Mouse (Mus musculus) liver, adult (tissue): ENCODE data around the gene Calu.

Experiments used
- GATA4 ChIP-seq: IDR thresholded peaks from 2 replicates; pipeline ENCODE4 v1.6.1; 2014; ENCODE audit warnings: mild to moderate bottlenecking, low read length; ENCODE audit not compliant: insufficient replicate concordance

Gene Calu

DNA sequence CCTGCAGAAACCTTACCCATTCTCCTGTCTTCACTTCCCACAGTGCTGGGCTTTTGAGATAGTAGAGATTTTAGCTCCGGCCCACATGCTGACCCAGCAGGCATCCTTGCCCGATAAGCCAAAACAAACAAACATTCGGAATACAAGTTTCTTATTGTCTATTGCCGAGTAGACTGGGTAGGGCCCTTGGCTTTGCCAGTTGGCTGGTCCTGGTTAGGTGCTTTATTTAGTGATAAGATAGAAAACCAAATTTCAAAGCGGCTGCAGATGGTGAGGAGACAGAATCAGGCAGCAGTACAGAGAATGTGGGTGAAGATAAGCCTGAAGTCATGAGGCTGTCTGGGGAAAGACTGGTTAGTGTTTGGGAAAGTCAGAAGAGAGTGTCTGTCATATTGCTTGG is 4.9 kb downstream of the Calu start:
- no peak for TF ChIP-seq GATA4

DNA sequence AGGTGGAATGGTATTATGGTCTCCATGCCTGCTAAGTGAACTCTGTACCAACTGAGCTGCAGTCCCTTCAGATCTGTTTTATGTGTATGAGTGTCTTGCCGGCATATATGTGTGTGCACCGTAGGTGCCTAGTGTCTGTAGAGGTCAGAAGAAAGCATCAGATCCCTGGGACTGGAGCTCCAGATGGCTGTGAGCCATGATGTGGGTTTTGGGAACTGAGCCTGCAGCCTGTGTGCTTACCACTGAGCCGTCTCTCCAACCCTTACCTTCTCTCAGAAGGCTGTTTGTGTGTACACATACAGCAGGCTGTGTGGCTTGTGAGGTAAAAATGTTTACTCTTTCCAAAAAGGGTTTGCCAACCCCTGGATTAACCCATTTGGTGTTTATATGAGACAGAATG is 11.5 kb downstream of the Calu start:
- no peak for TF ChIP-seq GATA4

DNA sequence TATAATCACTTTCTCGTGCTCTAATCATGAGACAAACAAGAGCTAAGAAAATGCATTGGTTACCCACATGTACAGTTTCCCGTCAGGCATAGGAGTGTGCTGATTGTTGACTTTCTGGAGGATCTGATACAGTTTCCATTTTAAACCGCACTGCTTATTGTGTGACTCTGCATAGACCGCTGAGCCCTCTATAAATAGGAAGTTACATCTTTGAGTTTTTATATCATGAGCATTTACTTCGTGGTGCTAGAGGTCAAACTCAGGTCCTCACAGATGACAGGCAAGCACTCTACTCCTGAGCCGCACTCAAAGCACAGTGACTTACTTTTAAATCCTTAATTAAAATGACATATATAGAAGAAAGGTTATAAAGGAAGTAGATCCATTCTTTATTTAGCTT is 12.3 kb downstream of the Calu start:
- no peak for TF ChIP-seq GATA4

GRCm38 (mm10) chr6:29362246-29363128 is 14.6 kb downstream of the Calu start:
- no peak for TF ChIP-seq GATA4

DNA sequence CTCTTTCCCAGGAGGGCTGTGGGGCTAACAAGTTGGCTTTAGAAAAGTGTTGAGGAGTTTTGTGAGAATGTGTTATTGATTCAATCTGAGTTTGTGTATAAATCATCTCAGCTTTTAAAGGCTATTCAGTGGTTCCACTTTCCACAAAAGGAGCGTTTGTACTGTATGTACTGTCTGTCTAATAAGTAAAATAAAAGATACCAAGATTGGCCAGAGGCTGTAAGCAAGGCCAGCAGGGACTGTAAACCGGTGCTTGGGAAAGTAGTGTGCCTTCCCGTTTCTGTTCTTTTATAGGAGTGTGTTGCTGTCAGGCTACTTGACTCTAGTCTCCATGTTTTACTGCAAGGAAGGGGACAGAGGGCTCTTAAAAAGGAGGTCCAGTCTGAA is 15.3 kb downstream of the Calu start:
- TF ChIP-seq GATA4 = no peak

GRCm38 (mm10) chr6:29365277-29365676 is 17.4 kb downstream of the Calu start:
- no peak for TF ChIP-seq GATA4

GRCm38 (mm10) chr6:29377386-29377785 is 29.5 kb downstream of the Calu start:
- no peak for TF ChIP-seq GATA4

GRCm38 (mm10) chr6:29378678-29379077 is 30.8 kb downstream of the Calu start:
- TF ChIP-seq GATA4 = no peak

DNA sequence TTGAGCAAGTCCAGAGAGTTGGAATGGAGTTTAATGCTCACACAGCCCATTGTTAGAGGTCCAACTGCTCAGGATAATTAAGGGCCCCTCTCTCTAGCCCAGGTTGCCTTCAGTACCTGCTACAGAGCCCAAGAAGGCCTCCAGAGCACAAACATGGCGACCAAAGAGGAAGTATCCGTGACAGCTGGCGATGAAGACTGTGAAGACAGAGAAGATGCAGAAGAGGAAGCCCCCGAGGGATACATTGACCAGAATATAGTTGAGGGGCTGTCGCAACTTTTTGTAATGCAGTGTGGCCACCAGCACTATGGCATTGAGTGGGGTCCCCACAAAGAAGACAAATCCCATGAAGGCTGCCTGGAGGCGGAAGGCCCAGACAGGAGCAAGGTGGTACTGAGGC is 32.1 kb downstream of the Calu start:
- no peak for TF ChIP-seq GATA4

DNA sequence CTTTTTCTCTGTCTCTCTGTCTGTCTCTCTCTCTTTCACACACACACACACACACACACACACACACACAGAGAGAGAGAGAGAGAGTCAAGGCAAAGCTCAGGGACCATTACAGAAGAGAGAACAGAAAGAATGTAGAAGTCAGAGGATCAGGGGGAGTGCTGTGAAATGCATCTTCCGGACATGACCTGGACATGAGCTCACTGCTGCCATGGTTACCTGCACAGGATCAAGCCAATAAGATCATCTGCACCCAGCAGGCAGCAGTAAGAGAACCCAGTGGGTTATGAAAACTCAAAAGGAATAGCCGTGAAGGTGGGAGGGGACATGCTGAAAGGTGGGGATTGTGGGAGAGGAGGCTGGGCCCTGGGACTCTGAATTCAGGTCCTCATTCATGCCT is 34.6 kb downstream of the Calu start:
- no peak for TF ChIP-seq GATA4

DNA sequence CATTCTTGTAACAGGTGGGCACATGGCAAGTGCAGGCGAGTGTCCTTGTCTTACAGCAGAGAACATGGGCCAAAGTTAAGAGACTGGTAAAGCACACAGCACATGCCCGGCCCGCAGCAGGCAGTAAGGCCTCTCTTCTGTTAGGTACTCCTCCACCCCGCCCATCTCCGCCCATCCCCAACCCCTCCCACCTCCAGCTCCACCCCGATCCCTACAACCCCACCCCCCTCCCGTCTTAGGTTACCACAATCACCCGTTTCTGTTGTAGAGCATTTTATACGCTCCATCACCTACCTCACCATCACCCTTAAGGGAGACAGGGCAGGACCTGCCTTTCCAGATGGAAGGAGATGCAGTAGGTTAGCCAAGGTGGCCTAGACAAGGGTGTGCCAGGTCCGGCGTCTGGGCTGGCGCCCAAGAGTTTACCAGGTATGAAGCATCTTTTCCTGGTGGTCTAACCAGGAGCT is 40.2 kb downstream of the Calu start, which contains the start of gene Opn1sw:
Gene Opn1sw (minus strand): TSS at position 417 of the 467 bp plus-strand sequence.
- TF ChIP-seq GATA4 = no peak

DNA sequence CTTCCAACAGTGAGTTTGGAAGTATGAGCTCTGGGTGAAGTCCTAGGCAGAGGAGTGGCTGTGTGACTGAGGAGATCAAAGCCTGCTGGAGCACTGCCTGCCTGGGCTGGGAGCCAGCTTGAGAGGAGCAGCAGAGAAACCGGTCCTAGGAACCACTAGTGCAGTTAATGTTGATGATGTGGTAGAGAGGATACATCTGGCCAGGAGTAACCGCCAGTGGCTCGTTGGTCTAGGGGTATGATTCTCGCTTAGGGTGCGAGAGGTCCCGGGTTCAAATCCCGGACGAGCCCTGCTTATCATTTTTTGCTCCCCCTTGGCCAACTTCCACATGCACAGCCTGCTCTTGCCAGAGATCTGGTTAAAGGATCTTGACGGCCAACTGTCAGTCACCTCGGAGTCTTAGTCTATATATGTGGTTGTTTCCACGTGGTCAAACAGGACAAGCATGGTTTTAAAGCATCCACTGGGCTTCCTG is 40.8 kb downstream of the Calu start:
- no peak for TF ChIP-seq GATA4

DNA sequence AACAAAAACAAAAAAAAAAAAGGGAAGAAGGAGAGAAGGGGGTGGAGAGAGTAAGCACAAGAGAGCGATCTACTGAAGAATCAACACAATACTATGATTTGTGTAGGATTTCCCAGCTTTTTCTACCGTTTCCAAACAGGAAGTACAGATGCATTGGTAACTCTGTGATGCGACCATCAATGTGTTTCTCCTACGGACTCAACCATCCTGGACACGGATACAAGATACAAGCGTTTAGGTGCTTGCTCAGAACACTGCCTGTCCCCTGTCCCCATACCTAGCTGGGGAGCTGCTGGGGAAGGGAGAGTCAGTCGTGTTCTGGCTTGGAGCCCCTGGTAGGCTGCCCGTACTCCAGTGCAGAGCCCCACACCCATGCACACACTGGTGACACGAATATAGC is 41.6 kb downstream of the Calu start:
- no peak for TF ChIP-seq GATA4

GRCm38 (mm10) chr6:29391802-29392201 is 43.9 kb downstream of the Calu start:
- TF ChIP-seq GATA4 = no peak

- no peak for TF ChIP-seq GATA4
These were observed 46.4 kb downstream of the Calu start for GRCm38 (mm10) chr6:29394286-29394685.

GRCm38 (mm10) chr6:29395910-29396713 is 48.2 kb downstream of the Calu start, which contains the start of gene Ccdc136:
Gene Ccdc136, plus strand, starts transcription at chr6:29396309.
- TF ChIP-seq GATA4 = no peak
